Mouse (Mus musculus) c-Kit-positive CD71-negative TER-119-negative erythroid progenitor cells, embryonic 14.5 days (primary cell): ENCODE results near the gene Vipr2.

Source experiments
- DNase-seq: peaks from one replicate; pipeline ENCODE4 v3.0.0-alpha.2; 2013; ENCODE audit warnings: low read depth

Vipr2 gene

GRCm38 (mm10) chr12:116096361-116096904 is 18.9 kb downstream of the Vipr2 start:
- no peak for DNase-seq

GRCm38 (mm10) chr12:116097166-116097565 is 19.6 kb downstream of the Vipr2 start:
- DNase-seq, result no peak

- no peak for DNase-seq
Measured at GRCm38 (mm10) chr12:116101945-116102344, 24.4 kb downstream of the Vipr2 start.

- DNase-seq, result no peak
Measured at GRCm38 (mm10) chr12:116109451-116110353, 32.2 kb downstream of the Vipr2 start.

- no peak for DNase-seq
Measured at GRCm38 (mm10) chr12:116111007-116111694, 33.6 kb downstream of the Vipr2 start.

GRCm38 (mm10) chr12:116115781-116116180 is 38.3 kb downstream of the Vipr2 start:
- no peak for DNase-seq

- no peak for DNase-seq
Measured at GRCm38 (mm10) chr12:116116455-116116854, 38.9 kb downstream of the Vipr2 start.

- no peak for DNase-seq
Measured at GRCm38 (mm10) chr12:116117352-116117929, 39.9 kb downstream of the Vipr2 start.

- no peak for DNase-seq
Measured at GRCm38 (mm10) chr12:116119001-116119400, 41.5 kb downstream of the Vipr2 start.

- DNase-seq, result no peak
Measured at GRCm38 (mm10) chr12:116123786-116124185, 46.3 kb downstream of the Vipr2 start.

- no peak for DNase-seq
Measured at GRCm38 (mm10) chr12:116130936-116131335, 53.4 kb downstream of the Vipr2 start.

GRCm38 (mm10) chr12:116132909-116133308 is 55.4 kb downstream of the Vipr2 start:
- no peak for DNase-seq

GRCm38 (mm10) chr12:116135906-116136305 is 58.4 kb downstream of the Vipr2 start:
- DNase-seq, result no peak

GRCm38 (mm10) chr12:116138322-116139205 is 61.0 kb downstream of the Vipr2 start:
- no peak for DNase-seq

- DNase-seq, result no peak
Measured at GRCm38 (mm10) chr12:116140605-116141004, 63.1 kb downstream of the Vipr2 start.

- no peak for DNase-seq
Measured at GRCm38 (mm10) chr12:116141816-116142215, 64.3 kb downstream of the Vipr2 start.

GRCm38 (mm10) chr12:116142464-116142863 is 64.9 kb downstream of the Vipr2 start:
- no peak for DNase-seq

- no peak for DNase-seq
Measured at GRCm38 (mm10) chr12:116145246-116145645, 67.7 kb downstream of the Vipr2 start.

- no peak for DNase-seq
Measured at GRCm38 (mm10) chr12:116145686-116146085, 68.2 kb downstream of the Vipr2 start.

GRCm38 (mm10) chr12:116146996-116147634 is 69.6 kb downstream of the Vipr2 start:
- DNase-seq, result no peak

GRCm38 (mm10) chr12:116152866-116153428 is 75.4 kb downstream of the Vipr2 start:
- DNase-seq, result no peak
